Mouse (Mus musculus) myocyte (in vitro differentiated cells): Measurements from ENCODE around the gene Clec16a. TPM values are rescaled to one million over a fixed set of nuclear protein-coding genes. Genes with fewer than 3 reads are reported as not detected.

Source experiments
- H3K27me3 ChIP-seq: one replicate; pipeline ENCODE4 v1.6.1; 2011; ENCODE audit not compliant: control insufficient read depth, insufficient read depth, insufficient read length
- H3K36me3 ChIP-seq: one replicate; pipeline ENCODE4 v1.6.1; 2011; ENCODE audit not compliant: control insufficient read depth, insufficient read depth
- H3K4me2 ChIP-seq: one replicate; pipeline ENCODE4 v1.6.1; 2011; ENCODE audit warnings: low read depth, control low read depth
- H3K4me3 ChIP-seq: one replicate; pipeline ENCODE4 v1.5.1; 2011; ENCODE audit warnings: mild to moderate bottlenecking, control low read depth, moderate library complexity
- H3K79me2 ChIP-seq: one replicate; pipeline ENCODE4 v1.6.1; 2011; ENCODE audit not compliant: control insufficient read depth, insufficient read depth
- H3ac ChIP-seq: one replicate; pipeline ENCODE4 v1.6.1; 2011; ENCODE audit not compliant: control insufficient read depth, insufficient read length
- CEBPB ChIP-seq: IDR thresholded peaks from 2 replicates; pipeline ENCODE4 v1.6.1; 2011; ENCODE audit warnings: mild to moderate bottlenecking, moderate library complexity; ENCODE audit not compliant: poor library complexity, insufficient read depth, severe bottlenecking
- E2F4 ChIP-seq: IDR thresholded peaks from one replicate; pipeline ENCODE4 v1.6.1; 2011; ENCODE audit warnings: mild to moderate bottlenecking, control low read depth, moderate library complexity; ENCODE audit not compliant: insufficient read depth
- MAX ChIP-seq: IDR thresholded peaks from one replicate; pipeline ENCODE4 v1.6.1; 2011; ENCODE audit warnings: low read depth, mild to moderate bottlenecking, control low read depth
- MYOD1 ChIP-seq, 3 experiments: IDR thresholded peaks; one replicate each; pipeline ENCODE4 v1.6.1; 2011; ENCODE audit warnings: control low read depth in 2 of 3, low read depth in 2 of 3, mild to moderate bottlenecking in 2 of 3, moderate library complexity in 1 of 3; ENCODE audit not compliant: insufficient read length in 2 of 3, control insufficient read depth in 1 of 3
- MYOG ChIP-seq, 3 experiments: IDR thresholded peaks; one replicate each; pipeline ENCODE4 v1.6.1; 2011; ENCODE audit warnings: control low read depth in 2 of 3, low read depth in 2 of 3, mild to moderate bottlenecking in 2 of 3; ENCODE audit not compliant: insufficient read length in 2 of 3, control insufficient read depth in 1 of 3, insufficient read depth in 1 of 3
- POLR2A ChIP-seq: IDR thresholded peaks from one replicate; pipeline ENCODE4 v1.6.1; 2011; ENCODE audit warnings: low read depth, mild to moderate bottlenecking, control low read depth, moderate library complexity; ENCODE audit not compliant: insufficient read length
- POLR2AphosphoS2 ChIP-seq: IDR thresholded peaks from one replicate; pipeline ENCODE4 v1.6.1; 2011; ENCODE audit warnings: low read depth, control low read depth; ENCODE audit not compliant: insufficient read length
- REST ChIP-seq: IDR thresholded peaks from one replicate; pipeline ENCODE4 v1.6.1; 2011; ENCODE audit warnings: mild to moderate bottlenecking, control low read depth, moderate library complexity; ENCODE audit not compliant: insufficient read depth, insufficient read length
- SRF ChIP-seq: IDR thresholded peaks from one replicate; pipeline ENCODE4 v1.6.1; 2011; ENCODE audit warnings: low read depth; ENCODE audit not compliant: control insufficient read depth, insufficient read length
- TCF12 ChIP-seq: IDR thresholded peaks from one replicate; pipeline ENCODE4 v1.6.1; 2011; ENCODE audit warnings: mild to moderate bottlenecking, control low read depth; ENCODE audit not compliant: poor library complexity, insufficient read depth, severe bottlenecking
- TCF3 ChIP-seq: IDR thresholded peaks from one replicate; pipeline ENCODE4 v1.6.1; 2011; ENCODE audit warnings: low read depth, control low read depth; ENCODE audit not compliant: insufficient read length
- USF1 ChIP-seq: IDR thresholded peaks from one replicate; pipeline ENCODE4 v1.6.1; 2011; ENCODE audit warnings: low read depth, mild to moderate bottlenecking, control low read depth, moderate library complexity
- polyA plus RNA-seq: library from polyadenylated mRNA; unstranded; fragments of >200 nt; fragmentation: generic; extraction: Trizol; gene quantifications from one replicate; pipeline ENCODE4 v1.2.1, GENCODE M21; 2012; ENCODE audit warnings: missing spikeins

Gene Clec16a
- polyA plus RNA-seq: 15.5 TPM

DNA sequence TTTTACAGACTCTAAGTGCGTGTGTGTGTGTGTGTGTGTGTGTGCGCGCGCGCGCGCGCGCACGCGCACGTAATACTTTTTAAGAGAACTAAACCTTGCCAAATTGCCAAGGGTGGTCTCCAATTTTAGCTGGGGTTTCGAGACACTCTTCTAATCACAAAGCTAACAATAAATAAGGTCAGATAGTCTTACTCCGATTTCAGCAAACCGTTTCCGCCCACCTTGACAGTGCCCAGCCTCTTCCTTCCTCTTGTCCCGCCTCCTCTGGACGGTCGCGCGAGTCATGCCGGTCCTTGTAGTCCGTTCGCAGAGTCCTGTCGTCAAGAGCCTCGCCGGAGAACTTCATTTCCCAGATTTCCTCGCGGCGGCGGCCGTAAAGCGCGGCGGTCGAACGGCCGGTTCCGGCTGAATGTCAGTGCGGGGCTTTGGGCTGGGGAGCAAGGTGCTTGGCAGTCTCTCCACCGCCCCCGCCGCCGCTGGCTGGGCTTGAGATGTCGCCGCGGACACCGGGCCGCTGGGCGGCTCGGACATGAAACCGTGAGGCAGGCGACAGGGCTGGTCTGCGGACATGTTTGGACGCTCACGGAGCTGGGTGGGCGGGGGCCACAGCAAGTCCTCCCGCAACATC is at the start of gene Clec16a:
Clec16a (plus strand) TSS at position 345 of the 628 bp plus-strand sequence.
- no peak for TF ChIP-seq CEBPB
- peak; percentile 66 for TF ChIP-seq POLR2A
- Histone ChIP-seq H3K79me2 (peaks cover 28% of the 10 kb centered on the region), H3K4me2 (peak within 1 kb of the TSS; percentile 85), H3K4me3 (peak within 1 kb of the TSS; percentile 47), H3K27me3 (no peaks in the 10 kb centered on the region), H3ac (peak within 1 kb of the TSS; percentile 70), H3K36me3 (no peaks in the 10 kb centered on the region)

DNA sequence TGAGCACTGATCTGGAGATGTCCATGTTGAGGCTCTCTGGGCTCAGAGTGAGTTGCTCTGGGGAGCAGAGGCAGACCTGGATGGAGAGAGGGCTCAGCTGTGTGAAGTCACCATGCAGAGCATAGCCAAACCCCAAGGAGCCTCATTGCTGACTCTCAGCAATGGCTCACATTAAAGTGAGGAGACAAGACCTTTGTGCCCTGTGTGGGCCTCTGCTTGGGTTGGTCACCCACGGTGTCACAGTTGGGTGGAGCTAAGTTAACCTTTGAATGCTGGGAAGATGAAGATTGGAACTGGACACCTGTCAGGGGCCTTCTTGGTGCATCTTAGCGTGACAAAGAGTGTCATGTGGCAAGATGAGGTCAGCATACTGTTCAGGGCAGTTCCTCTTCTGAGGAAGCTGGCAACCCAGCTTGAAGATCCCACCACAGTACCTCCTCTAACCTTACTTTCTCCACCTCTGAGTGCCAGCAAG is 49.3 kb upstream of the Clec16a start:
- Histone ChIP-seq H3K4me2 (no peak overlapping the region), H3ac (no peak overlapping the region), H3K27me3 (peaks cover 11% of the 10 kb centered on the region), H3K79me2 (no peaks in the 10 kb centered on the region), H3K4me3 (no peak overlapping the region), H3K36me3 (no peaks in the 10 kb centered on the region)
- TF ChIP-seq CEBPB: no peak
- TF ChIP-seq TCF3: no peak
- no peak for TF ChIP-seq MAX
- no peak for TF ChIP-seq MYOD1 (IDR thresholded peaks at IDR 0.05; ENCODE audit: control insufficient read depth in 1 of 3, insufficient read length in 2 of 3, low read depth in 2 of 3)
- TF ChIP-seq POLR2A: no peak
- no peak for TF ChIP-seq MYOG (IDR thresholded peaks at IDR 0.05; ENCODE audit: control insufficient read depth in 1 of 3, insufficient read depth in 1 of 3, insufficient read length in 2 of 3, low read depth in 2 of 3)
- no peak for TF ChIP-seq REST
- TF ChIP-seq USF1: no peak
- TF ChIP-seq E2F4: no peak
- no peak for TF ChIP-seq POLR2AphosphoS2
- TF ChIP-seq TCF12: no peak
- no peak for TF ChIP-seq SRF

- H3K36me3 ChIP-seq: no peaks in the 10 kb centered on the region
Measured at GRCm38 (mm10) chr16:10498096-10498602, 47.0 kb upstream of the Clec16a start.

DNA sequence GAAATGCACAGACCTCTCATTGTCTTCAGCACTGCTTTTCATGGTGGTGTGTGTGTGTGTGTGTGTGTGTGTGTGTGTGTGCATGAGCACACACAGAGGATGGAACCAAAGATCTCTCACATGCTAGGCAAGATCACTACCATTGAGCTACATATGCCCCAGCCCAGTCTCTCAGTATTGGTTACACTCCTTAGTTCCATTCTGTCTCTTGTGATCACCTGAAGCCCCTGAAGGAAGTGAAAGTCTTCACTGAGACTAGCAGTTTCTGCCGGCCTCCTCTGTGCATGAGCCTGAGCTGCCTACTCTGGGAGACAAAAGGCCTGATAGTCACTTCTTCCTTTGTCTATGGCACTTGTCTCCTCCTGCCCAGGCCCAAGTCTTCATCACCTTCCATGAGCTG is 46.0 kb upstream of the Clec16a start:
- Histone ChIP-seq H3K4me2 (no peak overlapping the region), H3ac (no peak overlapping the region), H3K79me2 (no peaks in the 10 kb centered on the region), H3K36me3 (no peaks in the 10 kb centered on the region), H3K4me3 (no peak overlapping the region), H3K27me3 (peaks cover 11% of the 10 kb centered on the region)
- TF ChIP-seq POLR2A: no peak
- TF ChIP-seq MAX: no peak
- no peak for TF ChIP-seq USF1
- TF ChIP-seq CEBPB: no peak
- no peak for TF ChIP-seq TCF12
- TF ChIP-seq MYOG (IDR thresholded peaks at IDR 0.05; ENCODE audit: control insufficient read depth in 1 of 3, insufficient read depth in 1 of 3, insufficient read length in 2 of 3, low read depth in 2 of 3): no peak
- TF ChIP-seq TCF3: no peak
- TF ChIP-seq E2F4: no peak
- no peak for TF ChIP-seq SRF
- TF ChIP-seq MYOD1 (IDR thresholded peaks at IDR 0.05; ENCODE audit: control insufficient read depth in 1 of 3, insufficient read length in 2 of 3, low read depth in 2 of 3): no peak
- TF ChIP-seq REST: no peak
- TF ChIP-seq POLR2AphosphoS2: no peak

More at GRCm38 (mm10) chr16:10498096-10498602, 47.0 kb upstream of the Clec16a start:
- no peak overlapping the region for H3ac ChIP-seq
- H3K27me3 ChIP-seq: peaks cover 11% of the 10 kb centered on the region
- no peaks in the 10 kb centered on the region for H3K79me2 ChIP-seq
- TF ChIP-seq POLR2AphosphoS2 (no peak), E2F4 (no peak), MYOG (IDR thresholded peaks at IDR 0.05; ENCODE audit: control insufficient read depth in 1 of 3, insufficient read depth in 1 of 3, insufficient read length in 2 of 3, low read depth in 2 of 3) (no peak), REST (no peak), MYOD1 (IDR thresholded peaks at IDR 0.05; ENCODE audit: control insufficient read depth in 1 of 3, insufficient read length in 2 of 3, low read depth in 2 of 3) (no peak), POLR2A (no peak), CEBPB (no peak)
- no peak overlapping the region for H3K4me3 ChIP-seq
- no peak overlapping the region for H3K4me2 ChIP-seq

GRCm38 (mm10) chr16:10501865-10502264 is 43.3 kb upstream of the Clec16a start:
- H3K4me3 ChIP-seq: no peak overlapping the region
- H3ac ChIP-seq: no peak overlapping the region
- no peak for TF ChIP-seq USF1
- no peak for TF ChIP-seq E2F4
- TF ChIP-seq MYOD1 (IDR thresholded peaks at IDR 0.05; ENCODE audit: control insufficient read depth in 1 of 3, insufficient read length in 2 of 3, low read depth in 2 of 3): no peak
- TF ChIP-seq REST: peak; percentile 95
- peaks cover 13% of the 10 kb centered on the region for H3K27me3 ChIP-seq
- no peak overlapping the region for H3K4me2 ChIP-seq
- H3K36me3 ChIP-seq: no peaks in the 10 kb centered on the region
- H3K79me2 ChIP-seq: no peaks in the 10 kb centered on the region
